Mouse (Mus musculus) liver, embryonic 14.5 days (tissue): ENCODE results near the gene Agxt2.

Source experiments
- CTCF ChIP-seq: IDR thresholded peaks from 2 replicates; pipeline ENCODE4 v1.5.1; 2016; ENCODE audit warnings: antibody characterized with exemption, low read depth, control low read depth
- EP300 ChIP-seq: IDR thresholded peaks from 2 replicates; pipeline ENCODE4 v1.6.1; 2016; ENCODE audit warnings: antibody characterized with exemption, low read depth

DNA sequence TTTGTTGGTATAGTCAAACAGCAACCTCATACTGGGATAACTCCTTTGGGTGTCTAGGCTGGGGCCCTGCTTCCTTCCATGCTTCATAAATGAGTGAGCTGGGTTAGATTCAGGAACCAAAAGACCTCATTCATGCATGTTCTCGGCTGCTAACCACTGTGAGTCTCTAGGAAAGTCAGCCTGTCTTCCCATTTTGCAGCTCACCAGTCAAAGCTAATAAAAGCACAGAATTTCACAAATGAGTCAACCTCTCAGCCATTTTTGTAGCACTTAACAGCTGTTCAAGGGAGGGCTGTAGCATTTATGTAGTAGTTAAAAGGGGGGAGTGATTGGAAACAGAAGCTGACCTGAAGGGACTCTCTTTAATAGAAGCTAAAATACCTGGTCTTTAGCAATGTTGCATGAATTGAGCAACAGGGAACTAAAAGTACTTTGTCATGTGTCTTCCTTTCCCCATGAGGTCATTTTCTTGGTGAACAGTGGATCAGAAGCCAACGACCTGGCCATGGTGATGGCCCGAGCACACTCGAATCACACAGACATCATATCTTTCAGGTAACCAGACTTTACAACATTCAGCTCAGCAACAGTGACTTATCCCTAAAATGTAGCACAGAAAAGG, 20.1 kb downstream of the Agxt2 start:
- TF ChIP-seq CTCF (no peak), EP300 (no peak)
